Mouse (Mus musculus): Measurements from ENCODE around the gene Mbd5. TPM values are rescaled to one million over a fixed set of nuclear protein-coding genes. Genes with fewer than 3 reads are reported as not detected.
A peak's percentile ranks its signal among the peaks of the same experiment; 100 is the strongest.

Gene Mbd5
- polyA plus RNA-seq, 1 experiment from 2014 or later = 11.4 TPM

DNA sequence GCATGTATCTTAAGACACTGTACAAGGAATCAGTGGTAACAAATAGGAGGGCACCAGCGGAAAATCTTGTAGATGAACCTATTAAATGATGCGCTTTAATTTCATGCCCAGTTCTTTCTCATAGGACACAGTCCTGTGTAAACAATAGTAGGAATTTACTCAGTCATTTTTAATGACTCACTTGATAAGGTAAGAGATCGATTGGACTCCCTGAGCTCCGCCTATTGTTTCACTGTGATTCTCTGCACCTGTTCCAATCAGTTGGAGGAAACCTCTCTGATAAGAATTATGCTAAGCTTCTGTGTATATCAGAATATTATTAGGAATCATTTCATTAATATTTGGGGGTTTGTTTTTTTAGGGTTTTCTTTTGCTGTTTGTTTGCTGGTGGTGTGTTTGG lies 100.7 kb downstream of the Mbd5 start:
- Histone ChIP-seq H3K4me1 (ENCODE audit: insufficient read depth, low read depth, low read length) (no peaks in the 10 kb centered on the region), H3K9ac (replicated peaks; ENCODE audit: low read depth) (no peak overlapping the region), H3K9me3 (ENCODE audit: low read length) (no peaks in the 10 kb centered on the region), H3K36me3 (ENCODE audit: insufficient read depth, low read length) (no peaks in the 10 kb centered on the region), H3K27ac (ENCODE audit: low read length) (no peak overlapping the region), H3K4me3 (ENCODE audit: low read depth, low read length) (no peak overlapping the region), H3K27me3 (replicated peaks; ENCODE audit: insufficient read depth, low read length) (no peaks in the 10 kb centered on the region), H3K4me2 (replicated peaks; ENCODE audit: low read depth, low read length) (no peak overlapping the region)
- ATAC-seq (no peak), DNase-seq (ENCODE audit: low spot score) (no peak)
- WGBS = 88% methylated on average over 4 of the region's 4 CpGs
- TF ChIP-seq EP300 (IDR thresholded peaks at IDR 0.05) (no peak), CTCF (IDR thresholded peaks at IDR 0.05) (no peak)

DNA sequence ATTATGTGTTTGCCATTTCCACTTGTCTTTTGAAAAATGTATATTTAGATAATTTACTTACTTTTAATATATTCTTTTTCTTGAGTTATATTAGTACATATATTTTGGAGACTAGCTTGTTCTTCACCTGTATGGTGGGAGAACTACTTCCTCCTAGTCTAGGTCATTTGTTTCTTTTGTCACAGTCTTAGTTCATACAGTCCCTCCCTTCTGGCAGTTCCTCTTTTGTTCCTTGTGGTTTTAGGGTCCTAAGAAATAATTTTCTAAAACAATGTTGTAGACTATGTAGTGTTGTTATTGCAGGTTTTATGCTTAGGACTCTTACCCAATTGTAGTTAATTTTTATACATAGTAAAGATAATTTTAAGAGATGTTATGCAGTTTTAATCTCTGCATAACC lies 118.6 kb downstream of the Mbd5 start:
- TF ChIP-seq CTCF (IDR thresholded peaks at IDR 0.05) = no peak
- TF ChIP-seq EP300 (IDR thresholded peaks at IDR 0.05) = no peak
- DNase-seq (ENCODE audit: low spot score) (no peak), ATAC-seq (no peak)
- Histone ChIP-seq H3K9me3 (ENCODE audit: low read length) (no peaks in the 10 kb centered on the region), H3K9ac (replicated peaks; ENCODE audit: low read depth) (no peak overlapping the region), H3K4me2 (replicated peaks; ENCODE audit: low read depth, low read length) (no peak overlapping the region), H3K4me1 (ENCODE audit: insufficient read depth, low read depth, low read length) (no peaks in the 10 kb centered on the region), H3K36me3 (ENCODE audit: insufficient read depth, low read length) (no peaks in the 10 kb centered on the region), H3K27me3 (replicated peaks; ENCODE audit: insufficient read depth, low read length) (no peaks in the 10 kb centered on the region), H3K27ac (ENCODE audit: low read length) (no peak overlapping the region), H3K4me3 (ENCODE audit: low read depth, low read length) (no peak overlapping the region)

DNA sequence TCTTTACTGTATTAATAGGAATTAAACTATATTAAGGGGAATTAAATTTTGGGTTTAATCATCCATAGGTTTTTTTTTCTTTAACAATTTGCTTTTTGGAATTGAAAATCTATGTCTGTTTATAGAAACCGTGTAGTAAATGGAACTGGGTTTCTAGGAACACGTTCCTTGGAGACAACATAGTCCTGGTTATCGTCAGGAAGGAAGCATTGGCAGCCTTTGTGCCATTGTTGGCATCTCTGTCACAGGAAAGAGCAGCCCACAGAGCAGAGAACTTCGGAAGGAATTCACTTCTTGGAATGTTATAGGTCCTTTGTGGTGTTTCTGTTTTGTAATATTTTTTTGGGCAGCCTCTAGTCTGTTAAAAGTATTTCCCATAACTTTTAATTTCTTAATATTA lies 135.7 kb downstream of the Mbd5 start:
- Histone ChIP-seq H3K27me3 (replicated peaks; ENCODE audit: insufficient read depth, low read length) (no peaks in the 10 kb centered on the region), H3K27ac (ENCODE audit: low read length) (no peak overlapping the region), H3K36me3 (ENCODE audit: insufficient read depth, low read length) (no peaks in the 10 kb centered on the region), H3K4me1 (ENCODE audit: insufficient read depth, low read depth, low read length) (no peaks in the 10 kb centered on the region), H3K4me2 (replicated peaks; ENCODE audit: low read depth, low read length) (no peak overlapping the region), H3K4me3 (ENCODE audit: low read depth, low read length) (no peak overlapping the region), H3K9ac (replicated peaks; ENCODE audit: low read depth) (no peak overlapping the region), H3K9me3 (ENCODE audit: low read length) (no peaks in the 10 kb centered on the region)
- ATAC-seq (0 out of 2 replicates have a peak, but pooled peaks have one; percentile 23), DNase-seq (ENCODE audit: low spot score) (peak; percentile 29)
- no peak for TF ChIP-seq CTCF (IDR thresholded peaks at IDR 0.05)
- TF ChIP-seq EP300 (IDR thresholded peaks at IDR 0.05) = peak; percentile 59; the same call in 1 of the 2 replicates
- WGBS = 55% methylated on average over 4 of the region's 4 CpGs

DNA sequence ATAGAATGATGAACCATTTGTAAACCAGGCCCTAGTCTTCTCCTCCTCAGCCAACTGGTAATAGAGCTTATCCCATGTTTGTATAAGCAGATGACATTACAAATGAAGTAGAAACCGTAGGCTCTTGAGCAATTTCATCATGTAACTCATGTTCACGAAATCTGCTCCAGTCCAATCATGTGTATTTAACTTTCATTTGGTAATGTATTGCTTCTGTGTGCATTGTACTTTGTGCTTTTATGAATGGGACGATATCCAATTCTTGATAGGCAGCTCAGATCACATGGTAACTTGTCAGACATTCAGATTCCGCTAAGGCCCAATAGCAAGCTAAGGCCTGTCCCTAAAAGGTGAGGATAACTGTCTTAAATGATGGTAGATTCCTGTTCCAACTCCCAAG lies 141.5 kb downstream of the Mbd5 start:
- DNase-seq (ENCODE audit: low spot score) (no peak), ATAC-seq (no peak)
- Histone ChIP-seq H3K4me2 (replicated peaks; ENCODE audit: low read depth, low read length) (no peak overlapping the region), H3K4me1 (ENCODE audit: insufficient read depth, low read depth, low read length) (no peaks in the 10 kb centered on the region), H3K9me3 (ENCODE audit: low read length) (no peaks in the 10 kb centered on the region), H3K9ac (replicated peaks; ENCODE audit: low read depth) (no peak overlapping the region), H3K27ac (ENCODE audit: low read length) (no peak overlapping the region), H3K36me3 (ENCODE audit: insufficient read depth, low read length) (no peaks in the 10 kb centered on the region), H3K27me3 (replicated peaks; ENCODE audit: insufficient read depth, low read length) (no peaks in the 10 kb centered on the region), H3K4me3 (ENCODE audit: low read depth, low read length) (no peak overlapping the region)
- WGBS = 83% methylated on average over 4 of the region's 4 CpGs
- no peak for TF ChIP-seq EP300 (IDR thresholded peaks at IDR 0.05)
- no peak for TF ChIP-seq CTCF (IDR thresholded peaks at IDR 0.05)

- Histone ChIP-seq H3K4me1 (ENCODE audit: insufficient read depth, low read depth, low read length) (no peaks in the 10 kb centered on the region), H3K36me3 (ENCODE audit: insufficient read depth, low read length) (no peaks in the 10 kb centered on the region), H3K4me2 (replicated peaks; ENCODE audit: low read depth, low read length) (no peak overlapping the region), H3K9me3 (ENCODE audit: low read length) (no peaks in the 10 kb centered on the region), H3K27me3 (replicated peaks; ENCODE audit: insufficient read depth, low read length) (no peaks in the 10 kb centered on the region), H3K27ac (ENCODE audit: low read length) (no peak overlapping the region), H3K4me3 (ENCODE audit: low read depth, low read length) (no peak overlapping the region), H3K9ac (replicated peaks; ENCODE audit: low read depth) (no peak overlapping the region)
- DNase-seq (ENCODE audit: low spot score) (no peak), ATAC-seq (no peak)
- TF ChIP-seq EP300 (IDR thresholded peaks at IDR 0.05) (no peak), CTCF (IDR thresholded peaks at IDR 0.05) (no peak)
Measured at GRCm38 (mm10) chr2:49096765-49097164, 147.5 kb downstream of the Mbd5 start.

- TF ChIP-seq EP300 (IDR thresholded peaks at IDR 0.05) (no peak), CTCF (IDR thresholded peaks at IDR 0.05) (no peak)
- no peak overlapping the region for H3K4me2 ChIP-seq (replicated peaks; ENCODE audit: low read depth, low read length)
- no peak overlapping the region for H3K4me3 ChIP-seq (ENCODE audit: low read depth, low read length)
- H3K27ac ChIP-seq (ENCODE audit: low read length) = no peak overlapping the region
- ATAC-seq (no peak), DNase-seq (ENCODE audit: low spot score) (no peak)
- H3K36me3 ChIP-seq (ENCODE audit: insufficient read depth, low read length) = no peaks in the 10 kb centered on the region
- no peaks in the 10 kb centered on the region for H3K9me3 ChIP-seq (ENCODE audit: low read length)
- no peak overlapping the region for H3K9ac ChIP-seq (replicated peaks; ENCODE audit: low read depth)
- no peaks in the 10 kb centered on the region for H3K4me1 ChIP-seq (ENCODE audit: insufficient read depth, low read depth, low read length)
- no peaks in the 10 kb centered on the region for H3K27me3 ChIP-seq (replicated peaks; ENCODE audit: insufficient read depth, low read length)
Measured at GRCm38 (mm10) chr2:49108906-49109305, 159.6 kb downstream of the Mbd5 start.

- Histone ChIP-seq H3K9ac (replicated peaks; ENCODE audit: low read depth) (no peak overlapping the region), H3K4me1 (ENCODE audit: insufficient read depth, low read depth, low read length) (no peaks in the 10 kb centered on the region), H3K9me3 (ENCODE audit: low read length) (no peaks in the 10 kb centered on the region), H3K36me3 (ENCODE audit: insufficient read depth, low read length) (no peaks in the 10 kb centered on the region; the same call in 1 of the 2 replicates), H3K27ac (ENCODE audit: low read length) (no peak overlapping the region), H3K27me3 (replicated peaks; ENCODE audit: insufficient read depth, low read length) (no peaks in the 10 kb centered on the region), H3K4me2 (replicated peaks; ENCODE audit: low read depth, low read length) (no peak overlapping the region), H3K4me3 (ENCODE audit: low read depth, low read length) (no peak overlapping the region)
- ATAC-seq (no peak), DNase-seq (ENCODE audit: low spot score) (no peak)
- TF ChIP-seq EP300 (IDR thresholded peaks at IDR 0.05) = no peak
- WGBS = 91% methylated on average over 6 of the region's 6 CpGs
Measured at GRCm38 (mm10) chr2:49119875-49120274, 170.6 kb downstream of the Mbd5 start.

Measured in lung, postnatal 0 days (tissue).